Mouse (Mus musculus) hindbrain, embryonic 15.5 days (tissue): Measurements from ENCODE around the gene Gimap8. TPM values are rescaled to one million over a fixed set of nuclear protein-coding genes. Genes with fewer than 3 reads are reported as not detected.

Experiments
- ATAC-seq: fragments of 200-750 bp; cut with Nextera tagmentation; 2 replicates; pipeline ENCODE4 v1.8.0; 2017; ENCODE audit warnings: low read depth, moderate number of reproducible peaks, moderate TSS enrichment; ENCODE audit not compliant: low FRiP score
- H3K27ac ChIP-seq: fragments of 300-500 bp; sonication (generic); replicated peaks from 2 replicates; pipeline ENCODE4 v1.5.1; 2015; ENCODE audit warnings: mild to moderate bottlenecking, inconsistent platforms
- H3K27me3 ChIP-seq: fragments of 300-500 bp; sonication (generic); 2 replicates; pipeline ENCODE4 v1.6.1; 2015; ENCODE audit warnings: control low read depth, inconsistent platforms
- H3K36me3 ChIP-seq: fragments of 300-500 bp; sonication (generic); 2 replicates; pipeline ENCODE4 v1.6.1; 2015; ENCODE audit warnings: control low read depth, inconsistent platforms
- H3K4me1 ChIP-seq: fragments of 300-500 bp; sonication (generic); replicated peaks from 2 replicates; pipeline ENCODE4 v1.6.1; 2015; ENCODE audit warnings: control low read depth, inconsistent platforms
- H3K4me2 ChIP-seq: fragments of 300-500 bp; sonication (generic); 2 replicates; pipeline ENCODE4 v1.6.1; 2015; ENCODE audit warnings: moderate library complexity, mild to moderate bottlenecking, inconsistent platforms
- H3K4me3 ChIP-seq: fragments of 300-500 bp; sonication (generic); 2 replicates; pipeline ENCODE4 v1.5.1; 2015; ENCODE audit warnings: mild to moderate bottlenecking, inconsistent platforms
- H3K9ac ChIP-seq: fragments of 300-500 bp; sonication (generic); 2 replicates; pipeline ENCODE4 v1.6.1; 2015; ENCODE audit warnings: inconsistent platforms
- H3K9me3 ChIP-seq: fragments of 300-500 bp; sonication (generic); 2 replicates; pipeline ENCODE4 v1.6.1; 2016; ENCODE audit warnings: control low read depth, inconsistent platforms
- WGBS: fragments of 180-500 bp; shearing (Covaris S2); methylation state at CpG from one replicate; pipeline ENCODE4 v1.1.7; 2015; 5-methylcytosine and 5-hydroxymethylcytosine counted together
- polyA plus RNA-seq: library from polyadenylated mRNA; unstranded; fragments of >200 nt; fragmentation: Nextera tagmentation; extraction: Ambion mirVana; gene quantifications from 2 replicates; pipeline ENCODE4 v1.2.1, GENCODE M21; 2015

The Gimap8 gene
- polyA plus RNA-seq, 1 experiment from 2014 or later: 0.56 TPM

DNA sequence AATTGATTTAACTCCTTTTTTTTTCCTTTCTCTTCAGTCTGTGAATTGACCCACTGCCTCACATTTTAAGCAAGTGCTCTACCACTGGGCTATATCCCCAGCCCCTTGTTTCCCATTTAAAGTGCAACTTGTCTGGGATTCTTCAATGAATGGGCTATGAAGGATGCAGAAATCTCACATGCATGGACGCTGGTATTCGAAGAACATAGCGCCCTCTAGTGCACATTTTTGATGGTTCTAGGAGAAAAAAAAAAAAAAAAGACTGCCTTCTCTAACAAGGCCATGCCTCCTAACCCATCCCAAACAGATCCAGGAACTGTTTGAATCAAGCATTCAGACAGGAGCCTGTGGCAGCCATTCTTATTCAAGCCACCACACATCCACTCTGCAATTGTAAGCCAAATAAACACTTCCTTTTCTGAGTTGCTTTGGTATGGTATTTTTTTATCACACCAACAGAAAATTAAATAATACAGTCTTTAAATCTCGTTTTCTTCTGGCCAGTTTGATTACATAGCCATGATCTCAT lies 4.2 kb upstream of the Gimap8 start:
- Histone ChIP-seq H3K36me3 (no peaks in the 10 kb centered on the region), H3K27ac (no peak overlapping the region), H3K4me2 (no peak overlapping the region), H3K4me3 (no peak overlapping the region), H3K9me3 (no peaks in the 10 kb centered on the region), H3K9ac (no peak overlapping the region), H3K4me1 (no peaks in the 10 kb centered on the region), H3K27me3 (no peaks in the 10 kb centered on the region)
- peak; percentile 23; the same call in 1 of the 2 replicates for ATAC-seq
- WGBS: 24% methylated on average over 4 of the region's 4 CpGs

DNA sequence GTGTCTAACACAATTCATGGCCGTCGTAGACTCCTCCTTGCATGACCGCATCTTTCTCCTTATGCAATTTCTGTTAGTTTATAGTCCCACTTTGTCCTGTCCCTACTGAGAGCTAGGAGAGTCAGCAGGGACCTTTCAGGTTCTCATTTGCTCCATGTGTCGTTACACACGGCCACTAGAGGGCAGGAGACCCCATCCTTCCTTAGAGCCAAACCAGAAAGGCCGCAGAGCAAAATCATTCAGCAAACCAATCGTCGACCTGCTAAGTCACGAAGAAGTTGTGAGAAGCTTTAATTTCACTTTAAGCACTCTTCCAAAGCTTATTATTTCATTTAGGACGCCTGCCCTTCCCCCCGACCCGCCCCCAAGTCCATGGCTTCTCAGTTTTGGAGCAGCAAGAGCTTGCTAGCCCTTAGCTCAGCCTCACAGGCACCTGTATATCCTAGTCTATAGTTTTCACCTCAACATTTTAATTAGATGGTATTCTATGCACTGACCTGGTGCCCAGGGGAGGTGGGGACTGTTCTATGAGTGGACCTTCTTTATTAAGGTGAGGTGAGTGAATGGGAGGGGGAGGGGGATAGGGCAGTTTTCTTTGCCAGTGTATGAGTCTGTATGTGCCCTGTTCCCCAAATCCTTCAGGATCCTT lies 1.2 kb upstream of the Gimap8 start:
- no peaks in the 10 kb centered on the region for H3K27me3 ChIP-seq
- H3K9me3 ChIP-seq: no peaks in the 10 kb centered on the region
- no peak overlapping the region for H3K4me3 ChIP-seq
- H3K9ac ChIP-seq: no peak overlapping the region
- H3K36me3 ChIP-seq: no peaks in the 10 kb centered on the region
- H3K4me1 ChIP-seq: no peaks in the 10 kb centered on the region
- 15% methylated on average over 12 of the region's 12 CpGs for WGBS
- ATAC-seq: peak; percentile 56; the same call in 1 of the 2 replicates
- no peak overlapping the region for H3K27ac ChIP-seq
- H3K4me2 ChIP-seq: no peak overlapping the region

- H3K9ac ChIP-seq: no peak overlapping the region
- no peaks in the 10 kb centered on the region for H3K36me3 ChIP-seq
- H3K4me1 ChIP-seq: no peaks in the 10 kb centered on the region
- no peaks in the 10 kb centered on the region for H3K27me3 ChIP-seq
- 86% methylated on average over 4 of the region's 4 CpGs for WGBS
- ATAC-seq: no peak
- H3K27ac ChIP-seq: no peak overlapping the region
- H3K4me3 ChIP-seq: no peak overlapping the region
- no peaks in the 10 kb centered on the region for H3K9me3 ChIP-seq
- no peak overlapping the region for H3K4me2 ChIP-seq
Measured at GRCm38 (mm10) chr6:48646309-48646690, 734 bp upstream of the Gimap8 start.

GRCm38 (mm10) chr6:48647611-48648010 lies 577 bp downstream of the Gimap8 start:
- WGBS: 91% methylated on average over 2 of the region's 2 CpGs
- ATAC-seq: no peak
- H3K4me1 ChIP-seq: no peaks in the 10 kb centered on the region
- H3K27ac ChIP-seq: no peak overlapping the region
- no peaks in the 10 kb centered on the region for H3K9me3 ChIP-seq
- H3K4me2 ChIP-seq: no peak overlapping the region
- no peak overlapping the region for H3K9ac ChIP-seq
- H3K27me3 ChIP-seq: no peaks in the 10 kb centered on the region
- no peak overlapping the region for H3K4me3 ChIP-seq
- H3K36me3 ChIP-seq: no peaks in the 10 kb centered on the region

DNA sequence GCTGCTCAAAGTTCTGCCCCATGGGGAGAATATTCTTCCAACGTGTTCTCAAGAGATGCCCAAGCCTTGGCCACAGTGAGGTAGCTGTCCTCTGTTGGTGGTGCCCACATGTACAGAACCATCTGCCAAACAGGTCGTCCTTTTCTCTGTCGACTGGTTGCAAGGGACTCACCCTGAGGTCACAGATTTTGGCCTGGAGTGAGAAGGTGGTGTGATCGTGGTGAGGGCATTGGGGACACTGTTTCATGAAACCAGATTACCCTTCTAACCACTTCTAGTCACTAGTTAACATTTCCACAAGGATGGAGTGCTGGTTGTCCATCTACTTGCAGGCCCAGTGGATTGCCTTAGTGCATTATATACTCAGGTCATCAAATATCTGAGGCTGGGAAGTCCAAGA lies 1.7 kb downstream of the Gimap8 start:
- no peak for ATAC-seq
- no peaks in the 10 kb centered on the region for H3K36me3 ChIP-seq
- H3K4me1 ChIP-seq: no peaks in the 10 kb centered on the region
- H3K4me2 ChIP-seq: no peak overlapping the region
- H3K9ac ChIP-seq: no peak overlapping the region
- H3K9me3 ChIP-seq: no peaks in the 10 kb centered on the region
- H3K27me3 ChIP-seq: no peaks in the 10 kb centered on the region
- no peak overlapping the region for H3K4me3 ChIP-seq
- WGBS: 87% methylated on average over 4 of the region's 4 CpGs
- no peak overlapping the region for H3K27ac ChIP-seq

GRCm38 (mm10) chr6:48650041-48650440 lies 3.0 kb downstream of the Gimap8 start:
- no peaks in the 10 kb centered on the region for H3K36me3 ChIP-seq
- no peaks in the 10 kb centered on the region for H3K4me1 ChIP-seq
- no peak overlapping the region for H3K27ac ChIP-seq
- ATAC-seq: no peak
- H3K9me3 ChIP-seq: no peaks in the 10 kb centered on the region
- no peak overlapping the region for H3K4me2 ChIP-seq
- H3K9ac ChIP-seq: no peak overlapping the region
- no peaks in the 10 kb centered on the region for H3K27me3 ChIP-seq
- 88% methylated on average over 9 of the region's 9 CpGs for whole genome bisulfite sequencing
- no peak overlapping the region for H3K4me3 ChIP-seq

GRCm38 (mm10) chr6:48658721-48659120 lies 11.7 kb downstream of the Gimap8 start:
- Histone ChIP-seq H3K9me3 (no peaks in the 10 kb centered on the region), H3K4me1 (no peaks in the 10 kb centered on the region), H3K4me2 (no peak overlapping the region), H3K36me3 (no peaks in the 10 kb centered on the region), H3K9ac (no peak overlapping the region), H3K27me3 (no peaks in the 10 kb centered on the region), H3K4me3 (no peak overlapping the region), H3K27ac (no peak overlapping the region)
- no peak for ATAC-seq
- 78% methylated on average over 5 of the region's 5 CpGs for WGBS

- Histone ChIP-seq H3K4me1 (no peaks in the 10 kb centered on the region), H3K36me3 (no peaks in the 10 kb centered on the region), H3K27me3 (no peaks in the 10 kb centered on the region), H3K9ac (no peak overlapping the region), H3K27ac (no peak overlapping the region), H3K9me3 (no peaks in the 10 kb centered on the region), H3K4me2 (no peak overlapping the region), H3K4me3 (no peak overlapping the region)
- no peak for ATAC-seq
- WGBS: 91% methylated on average over 4 of the region's 4 CpGs
Measured at GRCm38 (mm10) chr6:48664750-48665149, 17.7 kb downstream of the Gimap8 start.

- no peak overlapping the region for H3K4me2 ChIP-seq
- no peaks in the 10 kb centered on the region for H3K9me3 ChIP-seq
- ATAC-seq: no peak
- no peaks in the 10 kb centered on the region for H3K36me3 ChIP-seq
- H3K4me1 ChIP-seq: no peaks in the 10 kb centered on the region
- no peak overlapping the region for H3K9ac ChIP-seq
- H3K4me3 ChIP-seq: no peak overlapping the region
- H3K27ac ChIP-seq: no peak overlapping the region
- H3K27me3 ChIP-seq: no peaks in the 10 kb centered on the region
- WGBS: 94% methylated on average over 9 of the region's 9 CpGs
Measured at GRCm38 (mm10) chr6:48665471-48665870, 18.4 kb downstream of the Gimap8 start.

- WGBS: 74% methylated on average over 7 of the region's 7 CpGs
- no peak for ATAC-seq
- Histone ChIP-seq H3K36me3 (no peaks in the 10 kb centered on the region), H3K27me3 (no peaks in the 10 kb centered on the region), H3K4me3 (no peak overlapping the region), H3K27ac (no peak overlapping the region), H3K9ac (no peak overlapping the region), H3K4me1 (no peaks in the 10 kb centered on the region), H3K9me3 (no peaks in the 10 kb centered on the region), H3K4me2 (no peak overlapping the region)
Measured at GRCm38 (mm10) chr6:48666159-48666586, 19.1 kb downstream of the Gimap8 start.

- no peak overlapping the region for H3K9ac ChIP-seq
- no peaks in the 10 kb centered on the region for H3K36me3 ChIP-seq
- ATAC-seq: no peak
- no peaks in the 10 kb centered on the region for H3K9me3 ChIP-seq
- no peak overlapping the region for H3K27ac ChIP-seq
- no peak overlapping the region for H3K4me3 ChIP-seq
- H3K27me3 ChIP-seq: no peaks in the 10 kb centered on the region
- no peak overlapping the region for H3K4me2 ChIP-seq
- no peaks in the 10 kb centered on the region for H3K4me1 ChIP-seq
Measured at GRCm38 (mm10) chr6:48668022-48668421, 21.0 kb downstream of the Gimap8 start.

DNA sequence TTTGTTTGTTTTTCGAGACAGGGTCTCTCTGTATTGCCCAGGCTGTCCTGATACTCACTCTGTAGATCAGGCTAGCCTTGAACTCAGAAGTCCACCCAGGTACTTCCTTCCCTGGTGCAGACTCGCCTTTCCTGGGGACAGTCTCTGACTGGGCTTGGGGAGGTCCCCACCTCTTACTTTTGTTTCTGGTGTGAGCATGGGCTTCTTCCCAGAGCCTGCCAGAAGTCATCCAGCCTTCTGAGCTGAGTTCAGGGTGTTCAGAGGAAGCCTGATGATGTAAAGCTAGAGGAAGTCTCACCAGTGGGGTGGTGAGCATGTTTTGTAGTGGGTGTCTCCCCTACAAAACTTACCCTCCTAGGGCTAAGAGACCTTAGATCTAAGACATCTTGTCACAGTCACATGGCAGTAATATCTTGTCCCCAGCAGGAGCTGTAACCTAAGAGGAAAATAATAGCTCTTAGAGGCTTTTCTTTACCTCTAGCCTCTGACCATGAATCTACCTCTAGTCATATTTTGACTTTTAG lies 22.5 kb downstream of the Gimap8 start:
- Histone ChIP-seq H3K4me2 (no peak overlapping the region), H3K36me3 (no peaks in the 10 kb centered on the region), H3K9me3 (no peaks in the 10 kb centered on the region), H3K27me3 (no peaks in the 10 kb centered on the region), H3K4me3 (no peak overlapping the region), H3K4me1 (no peaks in the 10 kb centered on the region), H3K9ac (no peak overlapping the region), H3K27ac (no peak overlapping the region)
- no peak for ATAC-seq
- WGBS: 67% methylated on average over 2 of the region's 2 CpGs
